Mouse (Mus musculus) layer of hippocampus, postnatal 10 days (tissue): ENCODE results near the gene Lrrc46. TPM values are rescaled to one million over a fixed set of nuclear protein-coding genes. Genes with fewer than 3 reads are reported as not detected.

ENCODE experiments used
- DNase-seq, 2 experiments: peaks; one replicate each; pipeline ENCODE4 v3.0.0; 2021; ENCODE audit warnings: low spot score in 2 of 2
- total RNA-seq, 2 experiments: library from RNA; stranded (reverse); gene quantifications; 2 replicates each; pipeline ENCODE4 v1.2.3; 2021

Lrrc46 gene
- total RNA-seq, 2 experiments from 2014 or later, result 0.83 to 1.6 TPM

DNA sequence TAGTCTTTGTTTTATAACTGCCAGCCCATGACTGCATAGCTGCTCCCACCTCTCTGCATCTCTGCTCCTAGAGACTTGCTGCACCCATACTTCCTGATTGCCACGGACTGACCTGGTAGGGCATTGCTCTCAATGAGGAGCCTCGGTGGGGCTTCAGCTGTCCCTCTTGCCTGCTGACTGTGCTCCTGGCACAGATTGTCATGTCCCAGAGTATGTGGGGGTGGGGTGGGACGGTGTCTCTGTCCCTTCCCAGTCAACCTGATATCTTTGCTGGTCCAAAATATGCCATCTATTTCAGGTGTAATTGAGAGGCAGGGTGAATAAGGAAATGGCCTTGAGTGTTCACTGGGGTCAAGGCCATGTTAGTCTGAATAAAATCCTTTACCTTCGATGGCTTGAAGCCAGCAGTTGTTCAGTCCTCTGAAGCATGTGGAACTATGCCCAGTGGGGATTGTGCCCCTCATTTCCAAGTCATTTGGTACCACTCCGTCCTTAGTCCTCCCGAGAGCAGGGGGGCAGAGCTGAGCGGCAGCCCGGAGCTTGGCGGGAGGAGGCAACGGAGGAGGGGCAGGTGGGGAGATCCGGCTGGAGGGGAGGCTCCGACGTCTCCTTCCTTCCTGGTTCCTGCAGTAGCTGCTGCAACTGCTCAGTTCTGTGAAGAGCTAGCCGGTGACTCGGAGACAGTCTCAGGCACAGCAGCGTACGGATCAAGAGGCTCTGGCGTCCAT, 9.2 kb upstream of the Lrrc46 start, which contains the start of gene Osbpl7:
Gene Osbpl7, plus strand, starts transcription at position 413 of the 728 bp plus-strand sequence.
- DNase-seq, result peak; percentile 77 to 84

DNA sequence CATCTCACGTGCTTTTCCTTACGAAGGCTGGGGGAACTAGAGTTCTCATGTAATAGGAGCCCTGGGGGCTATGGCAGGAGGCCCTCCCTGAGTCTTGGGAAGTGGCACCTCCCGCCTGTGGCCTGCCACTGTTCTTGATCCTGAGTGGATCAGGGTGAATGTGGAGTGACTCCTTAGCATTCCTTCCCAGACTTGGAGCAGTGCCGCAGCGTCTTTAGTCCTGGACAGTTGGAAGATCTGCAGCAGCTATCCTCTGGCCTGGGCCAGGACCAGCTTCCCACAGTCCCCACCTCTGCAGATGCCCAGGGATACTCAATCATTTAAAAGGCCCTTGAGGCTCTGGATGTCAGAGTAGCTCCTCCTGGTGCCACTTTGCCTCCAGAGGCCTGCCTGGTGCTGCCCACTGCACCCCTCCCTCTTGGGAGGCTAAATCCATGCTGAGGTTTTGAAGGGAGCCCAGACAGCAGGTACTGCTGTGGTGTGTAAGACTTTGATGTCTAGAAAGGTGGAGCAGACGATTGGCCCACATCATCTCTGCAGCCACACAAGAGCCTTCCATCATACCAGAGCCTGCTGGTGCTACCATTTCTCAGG, 8.4 kb upstream of the Lrrc46 start:
- no peak for DNase-seq

DNA sequence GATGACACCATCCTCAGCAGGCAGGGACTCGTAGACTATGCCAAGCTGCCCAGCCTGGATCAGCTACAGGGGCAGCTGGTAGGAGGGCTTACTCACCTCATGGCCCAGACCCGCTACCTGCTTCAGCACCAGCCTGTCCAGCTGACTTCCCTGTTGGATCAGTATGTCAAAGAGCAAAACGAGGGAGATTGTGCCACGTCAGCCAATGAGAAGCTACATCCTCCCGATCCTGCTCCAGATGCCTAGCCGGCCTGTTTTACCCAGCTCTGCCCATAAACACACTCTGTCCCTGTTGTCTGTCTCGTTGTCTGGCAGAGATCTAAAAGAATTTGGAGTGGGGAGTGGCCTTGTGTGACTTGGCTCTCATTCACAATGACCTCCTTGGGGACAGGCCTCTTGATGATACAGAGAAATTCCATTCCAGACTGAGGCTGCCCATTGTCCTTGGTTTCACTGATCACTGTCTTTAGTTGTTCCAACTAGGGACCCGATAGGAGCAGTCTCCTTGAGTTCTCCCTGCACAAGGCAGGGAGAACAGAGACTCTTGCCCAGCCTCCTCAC, 7.0 kb upstream of the Lrrc46 start:
- no peak for DNase-seq

DNA sequence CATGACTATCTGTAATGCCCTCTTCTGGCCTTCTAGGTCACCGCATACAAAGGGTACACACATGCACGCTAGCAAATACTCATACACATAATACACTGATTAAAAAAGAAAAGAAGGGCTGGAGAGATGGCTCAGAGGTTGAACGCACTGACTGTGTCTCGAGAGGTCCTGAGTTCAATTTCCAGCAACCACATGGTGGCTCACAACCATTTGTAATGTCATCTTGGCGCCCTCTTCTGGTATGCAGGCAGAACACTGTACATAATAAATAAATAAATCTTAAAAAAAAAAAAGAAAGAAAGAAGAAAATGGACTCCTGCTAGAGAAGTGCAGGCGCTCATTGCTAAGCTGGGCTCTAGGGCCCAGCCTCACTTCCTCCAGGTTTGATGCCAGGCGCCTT, 4.7 kb upstream of the Lrrc46 start:
- DNase-seq, result no peak

DNA sequence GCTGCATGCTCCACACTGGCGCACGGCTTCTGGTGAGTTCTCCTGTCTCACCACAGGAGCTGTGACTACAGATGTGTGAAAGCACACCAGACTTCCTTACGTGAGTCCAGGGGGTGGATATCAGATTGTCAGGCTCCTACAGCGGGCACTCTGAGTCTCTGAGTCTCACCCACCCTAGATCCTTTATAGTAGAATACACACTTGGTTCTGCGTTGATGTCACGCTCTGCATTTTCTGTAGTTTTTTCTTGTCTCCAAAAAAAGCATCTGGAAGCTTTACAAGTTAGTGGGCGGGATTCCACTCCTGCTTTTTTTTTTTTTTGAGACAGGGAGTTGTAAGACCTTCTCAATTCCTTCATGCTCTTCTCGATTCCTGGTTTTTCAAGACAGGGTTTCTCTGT, 3.7 kb upstream of the Lrrc46 start:
- no peak for DNase-seq

DNA sequence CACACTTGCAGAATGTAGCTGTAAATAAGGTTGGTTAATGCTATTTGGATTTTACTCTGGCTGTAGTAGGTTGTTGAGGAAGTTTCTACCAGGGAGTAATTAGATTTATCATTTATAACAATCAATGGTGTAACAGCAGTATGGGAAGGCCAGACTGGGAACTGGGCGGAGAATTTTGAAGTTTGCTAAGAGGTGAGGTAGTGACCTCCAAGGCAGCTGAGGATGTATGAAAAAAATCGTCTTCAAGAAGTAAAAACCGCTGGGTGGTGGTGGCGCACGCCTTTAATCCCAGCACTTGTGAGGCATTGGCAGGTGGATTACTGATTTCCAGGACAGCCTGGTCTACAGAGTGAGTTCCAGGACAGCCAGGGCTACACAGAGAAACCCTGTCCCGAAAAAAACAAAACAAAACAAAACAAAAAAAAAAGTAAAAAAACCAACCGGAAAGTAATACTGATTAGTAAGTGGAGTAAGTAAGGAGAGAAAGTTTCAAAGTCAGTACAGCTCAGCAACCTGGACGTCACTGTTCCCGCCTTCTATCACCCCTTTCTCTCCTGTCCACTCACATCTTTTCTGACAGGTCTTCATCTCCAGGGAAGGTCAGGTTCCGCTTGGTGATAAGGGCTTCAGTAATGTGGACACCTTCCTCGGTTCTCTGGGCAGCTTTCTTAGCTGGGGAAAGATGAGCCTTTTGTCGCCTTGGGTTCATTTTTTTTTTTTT, 746 bp downstream of the Lrrc46 start:
- no peak for DNase-seq

DNA sequence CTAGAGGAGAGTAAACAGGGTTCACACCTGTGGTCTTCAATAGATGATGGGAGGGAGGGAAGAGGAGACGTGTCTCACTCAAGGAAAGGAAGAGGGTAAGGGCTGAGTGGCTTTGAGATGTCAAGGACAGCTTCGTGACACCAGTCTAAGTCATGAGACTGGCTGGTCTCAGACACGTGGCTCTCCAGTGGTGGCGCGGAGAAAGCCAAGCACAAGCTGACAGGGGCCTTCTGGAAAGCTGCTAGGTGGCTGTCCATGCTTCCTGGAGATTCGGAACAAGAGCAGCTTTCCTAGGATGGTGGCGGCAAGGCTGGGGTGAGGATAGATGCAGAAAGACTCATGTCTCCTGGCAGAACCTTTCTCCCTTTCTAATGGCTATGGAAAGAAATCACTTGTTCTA, 2.3 kb downstream of the Lrrc46 start:
- DNase-seq, result no peak

DNA sequence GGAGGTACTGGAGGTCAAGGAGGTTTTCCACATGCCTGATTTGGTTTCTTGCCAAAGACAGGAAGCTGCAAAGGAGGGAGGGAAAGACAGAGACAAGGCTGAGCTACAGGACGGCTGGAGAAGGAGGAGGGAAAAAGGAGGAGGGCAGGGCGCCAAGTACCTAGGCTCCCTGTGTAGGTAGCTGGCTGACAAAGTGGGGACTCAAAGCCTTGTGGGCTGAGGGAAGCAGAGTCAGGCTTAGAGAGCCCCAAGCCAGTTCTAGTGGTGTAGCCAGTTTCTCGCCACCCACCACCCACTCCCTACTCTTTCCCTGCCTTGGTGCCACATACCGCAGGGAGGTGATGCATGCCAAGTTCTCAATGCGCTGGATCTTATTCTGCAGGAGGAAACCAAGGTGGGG, 5.1 kb downstream of the Lrrc46 start:
- DNase-seq, result no peak

DNA sequence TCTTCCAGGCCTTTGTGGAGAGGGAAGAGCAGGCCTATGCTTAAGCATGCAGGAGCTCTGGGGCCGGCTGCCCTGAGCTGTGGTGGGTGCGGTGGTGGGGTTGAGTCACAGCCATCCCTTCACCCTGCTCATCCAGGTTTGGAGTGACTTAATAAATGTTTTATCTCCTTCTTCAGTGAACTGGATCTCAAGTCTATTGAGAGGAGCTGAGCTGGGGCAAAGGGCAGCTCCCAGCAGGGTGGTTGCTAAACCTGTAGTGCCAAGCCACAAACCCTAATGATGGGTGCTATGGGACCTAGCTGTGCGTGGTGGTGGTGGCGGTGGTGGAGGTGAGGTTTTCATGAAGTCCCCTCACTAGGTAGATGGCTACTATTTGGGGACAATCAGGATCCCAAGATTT, 7.4 kb downstream of the Lrrc46 start:
- no peak for DNase-seq

DNA sequence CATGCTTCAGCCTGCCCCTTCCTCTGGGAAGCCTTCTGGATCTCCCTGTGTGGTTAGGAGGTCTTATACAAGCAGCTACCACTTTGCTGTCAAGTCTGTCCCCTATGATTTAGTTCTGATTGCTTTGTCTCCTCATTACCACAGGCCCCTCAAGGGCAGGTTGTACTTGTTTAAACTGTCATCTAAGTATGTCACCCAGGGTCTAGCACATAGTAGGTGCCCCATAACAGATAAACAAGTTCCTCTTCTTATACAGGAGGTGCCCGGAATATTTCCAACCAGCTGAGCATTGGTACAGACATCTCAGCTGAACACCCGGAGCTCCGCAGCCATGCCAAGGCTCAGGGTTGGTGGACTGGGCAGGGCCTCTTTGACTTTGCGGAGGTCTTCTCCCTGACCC, 8.7 kb downstream of the Lrrc46 start:
- DNase-seq, result no peak

DNA sequence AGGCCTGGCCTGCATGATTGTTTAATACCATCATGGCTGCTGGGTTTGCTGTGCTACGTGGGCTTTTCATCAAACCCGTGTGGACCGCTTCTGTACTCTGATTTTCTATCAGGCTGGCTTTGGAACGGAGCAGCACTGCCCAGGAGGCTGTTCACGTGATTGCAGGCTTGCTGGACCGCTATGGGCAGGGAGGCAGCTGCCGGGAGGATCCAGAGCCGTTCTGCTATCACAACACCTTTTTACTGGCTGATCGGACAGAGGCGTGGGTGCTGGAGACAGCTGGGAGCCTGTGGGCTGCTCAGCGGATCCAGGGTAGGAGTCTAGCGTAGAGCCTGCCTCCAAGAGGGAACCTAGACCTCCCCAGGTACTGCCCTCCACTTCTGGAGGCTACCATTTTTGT, 9.2 kb downstream of the Lrrc46 start:
- no peak for DNase-seq

DNA sequence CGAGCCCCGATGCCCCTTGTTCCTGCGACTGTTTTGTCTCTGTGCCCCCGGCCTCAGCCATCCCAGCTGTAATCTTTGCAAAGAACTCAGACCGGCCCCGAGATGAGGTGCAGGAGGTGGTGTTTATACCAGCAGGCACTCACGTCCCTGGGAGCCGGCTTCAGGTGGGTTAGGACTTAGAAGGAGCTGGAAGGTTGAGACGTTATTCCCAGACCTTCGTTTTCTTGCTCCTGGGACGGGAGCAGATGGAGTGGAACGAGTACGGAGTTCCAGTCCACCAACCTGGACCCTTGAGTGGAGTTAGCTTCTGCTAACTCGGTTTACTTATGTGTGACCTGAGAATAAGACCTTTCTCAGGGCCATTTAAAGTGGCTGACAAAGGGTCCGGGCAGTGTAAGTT, 10.8 kb downstream of the Lrrc46 start:
- DNase-seq, result no peak

DNA sequence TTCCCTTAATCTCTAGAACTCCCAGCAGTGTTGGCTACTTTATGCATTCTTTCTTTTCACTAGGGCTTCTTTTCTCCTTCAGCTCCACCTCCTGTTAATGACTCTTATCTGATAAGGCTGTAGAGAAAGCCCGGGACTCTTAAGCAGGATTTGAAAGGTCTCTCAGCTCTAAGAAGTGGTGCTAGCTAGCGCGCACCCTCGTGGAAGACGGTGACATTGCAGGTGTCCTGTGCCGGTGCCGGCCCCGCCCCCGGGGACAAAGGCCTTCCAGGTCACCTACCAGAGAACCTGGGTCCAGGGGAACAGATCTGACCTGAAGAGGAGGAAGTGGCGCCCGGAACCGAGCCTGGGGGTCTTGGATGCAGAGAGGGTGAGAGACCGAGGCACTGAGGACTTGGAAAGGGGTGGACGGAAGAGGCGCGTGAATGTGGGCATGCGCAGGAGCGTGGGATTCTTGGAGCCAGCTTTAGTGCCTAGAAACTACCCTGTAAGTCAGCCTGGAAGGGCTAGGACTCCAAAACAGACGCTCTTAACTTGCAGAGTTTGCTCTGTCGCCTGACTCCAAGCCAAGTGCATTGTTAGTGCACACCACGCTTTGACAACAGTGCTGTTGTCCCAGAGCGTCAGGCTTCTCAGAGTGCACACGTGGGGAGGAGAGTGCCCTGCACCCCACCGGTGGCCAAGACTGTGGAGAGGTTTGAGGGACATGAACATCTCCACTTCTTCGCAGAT, 11.4 kb downstream of the Lrrc46 start, which contains the start of gene Scrn2:
Gene Scrn2, plus strand, starts transcription at position 253 of the 732 bp plus-strand sequence.
- peak; percentile 83 to 88 for DNase-seq

DNA sequence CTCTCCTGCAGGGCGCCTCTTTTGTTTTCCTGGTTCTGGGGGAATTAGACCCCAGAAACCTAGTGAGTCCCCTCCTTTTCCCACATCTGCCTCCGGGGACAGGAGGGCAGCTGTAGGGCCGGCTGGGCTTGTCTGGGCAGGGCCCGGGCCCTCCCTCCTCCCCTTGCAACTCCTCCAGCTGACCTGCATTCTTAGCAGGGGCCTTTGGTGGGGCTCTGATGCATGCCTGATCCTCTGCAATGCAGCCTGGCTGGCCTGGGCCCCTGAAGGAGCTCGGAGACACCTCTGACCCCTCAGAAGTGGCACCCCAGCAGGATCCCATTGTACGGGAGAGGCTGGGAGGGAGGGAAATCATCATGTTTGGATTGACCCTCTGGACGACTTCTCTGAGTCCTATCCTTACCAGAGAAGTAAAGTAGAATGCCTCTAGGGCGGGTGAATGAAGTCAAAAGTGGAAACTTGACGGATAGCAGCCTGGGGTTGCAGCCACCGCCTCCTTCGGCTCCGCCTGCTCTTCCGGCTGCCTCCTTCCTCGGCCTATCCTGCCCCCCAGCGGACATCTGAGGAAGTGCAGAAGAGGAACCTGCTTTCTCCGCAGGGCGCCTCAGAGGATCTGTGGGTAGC, 15.4 kb downstream of the Lrrc46 start:
- peak; percentile 90 to 91 for DNase-seq

DNA sequence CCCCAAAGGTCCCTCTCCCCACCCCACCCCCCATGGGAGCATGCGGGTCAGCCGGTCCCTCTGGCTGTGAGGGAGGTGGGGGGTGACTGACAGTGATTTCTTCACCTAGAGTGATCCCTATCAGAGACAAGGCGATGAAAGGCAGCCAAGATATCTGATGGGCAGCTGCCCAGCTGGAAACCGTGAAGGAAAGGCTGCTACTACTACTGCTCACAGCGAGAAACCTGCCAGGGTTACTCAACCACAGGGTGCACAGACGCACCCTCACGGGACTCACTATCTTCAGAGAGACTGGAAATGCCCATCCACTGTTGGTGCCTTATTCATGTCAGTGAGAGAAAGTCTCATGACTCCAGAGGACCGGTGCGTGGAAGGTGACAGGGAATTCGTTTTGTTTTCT, 16.2 kb downstream of the Lrrc46 start:
- DNase-seq, result no peak

DNA sequence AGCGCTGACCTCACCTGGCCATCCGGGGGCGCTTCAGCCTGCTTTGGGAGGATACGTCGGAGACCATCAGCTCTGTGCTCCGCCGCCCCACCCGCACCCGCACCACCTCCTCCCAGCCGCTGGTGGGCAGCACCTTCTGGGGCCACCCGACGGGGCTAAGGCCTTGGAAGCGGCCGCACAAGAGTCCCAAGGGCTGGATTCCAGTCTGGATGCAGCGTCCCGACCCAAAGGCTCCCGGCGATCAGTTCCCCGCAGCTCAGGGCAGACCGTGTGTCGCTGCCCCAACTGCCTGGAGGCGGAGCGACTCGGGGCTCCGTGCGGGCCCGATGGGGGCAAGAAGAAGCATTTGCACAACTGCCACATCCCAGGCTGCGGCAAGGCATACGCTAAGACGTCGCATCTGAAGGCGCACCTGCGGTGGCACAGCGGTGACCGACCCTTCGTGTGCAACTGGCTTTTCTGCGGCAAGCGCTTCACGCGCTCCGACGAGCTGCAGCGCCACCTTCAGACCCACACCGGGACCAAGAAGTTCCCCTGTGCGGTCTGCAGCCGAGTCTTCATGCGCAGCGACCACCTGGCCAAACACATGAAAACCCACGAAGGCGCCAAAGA, 19.2 kb downstream of the Lrrc46 start:
- peak; percentile 73 to 82 for DNase-seq

DNA sequence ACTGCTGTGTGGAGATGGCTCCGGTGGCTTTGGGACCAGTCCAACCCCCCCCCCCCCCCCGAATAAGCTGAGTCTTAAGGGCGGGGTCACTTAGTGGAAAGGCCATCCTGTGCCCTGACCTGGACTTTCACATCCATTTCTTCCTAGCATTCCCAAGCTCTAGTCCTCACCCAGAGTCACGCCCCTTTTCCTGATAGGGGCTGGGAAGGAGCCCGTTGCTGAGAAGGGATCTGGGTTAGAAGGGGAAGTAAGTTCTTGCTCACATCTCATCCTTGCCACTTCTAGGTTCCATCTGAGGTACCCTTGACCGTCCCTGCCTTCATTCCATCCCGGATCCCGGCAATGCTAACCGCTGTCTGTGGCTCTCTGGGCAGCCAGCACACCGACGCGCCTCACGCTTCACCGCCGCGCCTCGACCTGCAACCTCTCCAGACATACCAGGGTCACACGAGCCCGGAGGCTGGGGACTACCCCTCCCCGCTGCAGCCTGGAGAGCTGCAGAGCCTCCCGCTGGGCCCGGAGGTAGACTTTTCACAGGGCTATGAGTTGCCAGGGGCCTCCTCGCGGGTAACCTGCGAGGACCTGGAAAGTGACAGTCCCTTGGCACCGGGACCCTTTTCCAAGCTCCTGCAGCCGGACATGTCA, 20.0 kb downstream of the Lrrc46 start:
- no peak for DNase-seq

DNA sequence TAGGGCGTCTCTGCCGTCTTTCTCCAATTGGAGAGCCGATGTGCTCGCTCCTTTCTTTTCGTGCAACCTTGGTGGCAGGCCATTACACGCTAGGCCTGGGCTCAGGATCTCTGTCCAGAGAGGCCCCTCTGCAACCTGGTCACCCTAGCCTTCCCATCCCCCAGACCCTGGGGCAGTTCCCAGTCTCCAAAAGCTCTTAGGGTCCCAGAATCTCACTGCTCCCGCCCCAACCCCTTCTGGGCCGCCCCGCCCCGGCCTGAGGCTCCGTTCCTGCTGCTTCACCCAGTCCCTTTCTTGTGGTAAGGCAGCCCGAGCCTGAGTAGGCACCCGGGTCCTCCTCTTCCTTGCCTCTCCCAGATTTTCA, 21.9 kb downstream of the Lrrc46 start:
- DNase-seq, result no peak

DNA sequence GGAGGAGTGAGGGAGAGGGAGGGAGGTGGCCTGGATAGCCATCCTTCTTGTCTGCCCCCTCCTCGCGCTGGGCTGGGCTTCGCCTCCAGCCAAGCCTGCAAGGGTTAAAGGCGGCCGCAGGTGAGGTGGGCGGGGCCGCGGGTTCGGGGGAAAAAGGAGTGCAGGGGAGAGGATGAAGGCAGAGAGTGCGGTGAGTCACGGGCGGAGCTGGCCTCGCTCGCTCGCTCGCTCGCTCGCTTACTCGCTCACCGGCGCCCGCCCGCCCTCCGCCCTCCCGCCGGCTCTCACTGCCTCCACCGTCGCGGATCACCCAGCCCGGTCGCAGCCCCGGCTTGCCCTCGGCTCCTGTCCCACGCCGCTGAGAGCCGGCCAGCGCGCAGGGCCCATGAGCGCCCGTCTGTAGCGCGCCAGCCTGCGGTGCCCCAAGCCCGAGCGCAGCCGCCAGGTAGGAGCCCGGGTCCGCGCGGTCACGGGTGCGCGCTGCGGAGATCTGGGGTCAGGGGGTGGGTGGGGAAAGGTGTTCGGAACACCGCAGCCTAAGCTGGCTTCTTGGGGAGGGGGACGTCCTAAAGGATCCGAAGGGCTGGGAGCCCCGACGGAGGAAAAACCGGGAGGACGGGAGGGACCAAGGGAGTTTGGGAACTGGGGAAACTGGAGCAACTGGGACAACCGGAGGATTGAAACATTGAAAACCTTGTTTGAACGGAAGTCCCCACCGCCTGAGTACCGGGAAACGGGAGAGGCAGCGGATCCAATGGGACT, 22.4 kb downstream of the Lrrc46 start:
- no peak for DNase-seq
